Mouse (Mus musculus) heart, adult 8-10 months (tissue): ENCODE data around the gene Gm32717. TPM values are rescaled to one million over a fixed set of nuclear protein-coding genes. Genes with fewer than 3 reads are reported as not detected.
"Not testable (repeated sequence)": the region's sequence is repeated elsewhere in the genome, so short reads cannot be mapped to it uniquely, and the experiment has no call there.

Experiments
- DNase-seq: peaks from one replicate; pipeline ENCODE4 v3.0.0; 2022; ENCODE audit warnings: low spot score
- total RNA-seq, 4 experiments: library from RNA; stranded (reverse); gene quantifications; 2 replicates each; pipeline ENCODE4 v1.2.4; 2022

Gm32717 gene
- total RNA-seq, result under 1 TPM; 0.37 to 0.50 (median 0.43) TPM

DNA sequence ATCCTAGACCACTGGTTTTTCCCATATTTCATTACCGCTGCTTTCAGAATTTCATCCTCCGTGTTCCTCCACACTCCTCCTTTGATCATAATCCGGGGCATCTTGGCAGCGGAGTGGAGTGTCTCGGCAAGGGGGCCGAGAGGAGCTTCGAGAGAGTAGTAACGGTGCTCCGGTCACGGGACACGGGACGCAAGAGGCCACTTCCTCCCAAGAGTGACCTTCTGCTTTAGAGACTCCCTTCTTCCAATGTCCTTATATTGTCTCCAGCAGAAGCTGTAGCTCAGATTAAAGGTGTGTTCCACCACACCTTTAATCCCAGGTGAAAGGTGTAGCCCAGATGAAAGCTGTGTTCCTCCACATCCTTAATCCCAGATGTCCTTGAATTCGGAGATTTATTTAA is at the start of gene Gm32717:
Gene Gm32717, minus strand, starts transcription at position 101 of the 400 bp plus-strand sequence.
- DNase-seq, result not testable (repeated sequence)

- DNase-seq, result not testable (repeated sequence)
Observed at GRCm38 (mm10) chr10:118283016-118283415, 42.4 kb upstream of the Gm32717 start.

GRCm38 (mm10) chr10:118282565-118282964 is 42.0 kb upstream of the Gm32717 start:
- DNase-seq, result not testable (repeated sequence)

- DNase-seq, result not testable (repeated sequence)
Observed at GRCm38 (mm10) chr10:118278069-118278468, 37.5 kb upstream of the Gm32717 start.

DNA sequence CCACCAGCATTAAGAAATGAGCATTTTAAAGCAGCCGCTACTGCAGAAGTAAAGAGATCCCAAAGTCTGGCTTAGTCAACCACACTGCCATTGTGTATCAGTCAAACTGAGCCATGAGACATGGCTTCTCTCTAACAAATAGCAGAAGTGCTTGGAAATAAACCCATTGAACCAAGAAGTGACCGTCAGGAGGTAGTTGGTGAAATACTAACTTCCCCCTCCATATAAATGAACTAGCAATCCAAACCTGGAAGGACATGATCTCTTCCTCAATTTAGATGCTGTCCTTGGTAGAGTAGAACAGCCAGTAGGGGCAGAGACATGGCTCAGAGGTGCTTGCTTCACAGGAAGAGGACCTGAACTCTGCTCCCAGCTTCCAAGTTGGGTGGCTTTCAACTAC is 30.8 kb upstream of the Gm32717 start:
- not testable (repeated sequence) for DNase-seq

DNA sequence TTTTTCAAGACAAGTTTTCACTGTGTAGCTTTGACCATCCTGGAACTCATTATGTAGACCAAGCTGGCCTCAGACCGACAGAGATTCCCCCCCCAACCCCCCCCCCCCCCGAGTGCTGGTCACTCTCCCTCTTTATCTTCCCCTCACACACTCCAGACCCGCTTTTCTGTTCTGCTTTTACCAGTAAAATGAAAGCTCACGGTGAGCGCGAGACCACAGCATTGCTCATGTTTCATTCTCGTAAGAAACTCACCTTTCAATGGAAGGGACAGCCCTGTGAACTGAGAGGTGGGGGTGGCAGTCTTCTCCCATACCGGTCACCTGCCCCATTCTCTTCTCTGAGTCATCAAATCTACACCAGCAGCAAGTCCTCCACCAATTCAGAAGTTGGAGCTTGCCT is 28.2 kb upstream of the Gm32717 start:
- not testable (repeated sequence) for DNase-seq

GRCm38 (mm10) chr10:118258388-118258787 is 17.8 kb upstream of the Gm32717 start, which contains the start of gene Gm32802:
Gm32802 (plus strand) TSS chr10:118258688.
- DNase-seq, result not testable (repeated sequence)

GRCm38 (mm10) chr10:118250852-118251295 is 10.3 kb upstream of the Gm32717 start:
- DNase-seq, result no peak

DNA sequence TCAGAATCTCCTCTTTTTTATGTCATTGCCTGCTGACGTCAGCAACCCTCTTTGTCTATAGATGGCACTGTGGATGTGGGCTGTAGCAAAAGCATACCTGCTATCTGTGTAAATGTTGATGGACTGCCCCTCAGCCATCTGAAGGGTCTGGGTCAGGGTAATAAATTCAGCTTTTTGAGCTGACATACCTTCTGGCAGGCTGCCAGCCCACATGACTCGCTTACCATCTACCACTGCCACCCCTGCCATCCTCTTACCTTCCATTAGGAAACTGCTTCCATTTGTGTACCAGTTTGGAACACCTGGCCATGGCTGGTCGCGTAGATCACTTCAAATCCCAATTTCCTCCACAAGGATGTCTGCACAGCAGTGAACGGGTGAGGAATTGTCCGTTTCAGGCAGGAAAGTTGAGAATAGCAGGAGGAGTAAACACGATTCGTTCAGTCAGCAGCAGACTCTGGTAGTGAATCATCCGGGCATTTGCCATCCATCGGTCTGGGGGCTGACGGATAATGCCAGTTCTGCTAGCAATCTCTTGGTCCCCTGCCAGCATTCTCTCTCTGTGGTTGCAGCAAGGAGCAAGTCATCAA is 8.5 kb upstream of the Gm32717 start:
- not testable (repeated sequence) for DNase-seq

- DNase-seq, result not testable (repeated sequence)
Observed at GRCm38 (mm10) chr10:118232607-118233006, 8.0 kb downstream of the Gm32717 start.

- not testable (repeated sequence) for DNase-seq
Observed at GRCm38 (mm10) chr10:118227629-118228028, 13.0 kb downstream of the Gm32717 start.

DNA sequence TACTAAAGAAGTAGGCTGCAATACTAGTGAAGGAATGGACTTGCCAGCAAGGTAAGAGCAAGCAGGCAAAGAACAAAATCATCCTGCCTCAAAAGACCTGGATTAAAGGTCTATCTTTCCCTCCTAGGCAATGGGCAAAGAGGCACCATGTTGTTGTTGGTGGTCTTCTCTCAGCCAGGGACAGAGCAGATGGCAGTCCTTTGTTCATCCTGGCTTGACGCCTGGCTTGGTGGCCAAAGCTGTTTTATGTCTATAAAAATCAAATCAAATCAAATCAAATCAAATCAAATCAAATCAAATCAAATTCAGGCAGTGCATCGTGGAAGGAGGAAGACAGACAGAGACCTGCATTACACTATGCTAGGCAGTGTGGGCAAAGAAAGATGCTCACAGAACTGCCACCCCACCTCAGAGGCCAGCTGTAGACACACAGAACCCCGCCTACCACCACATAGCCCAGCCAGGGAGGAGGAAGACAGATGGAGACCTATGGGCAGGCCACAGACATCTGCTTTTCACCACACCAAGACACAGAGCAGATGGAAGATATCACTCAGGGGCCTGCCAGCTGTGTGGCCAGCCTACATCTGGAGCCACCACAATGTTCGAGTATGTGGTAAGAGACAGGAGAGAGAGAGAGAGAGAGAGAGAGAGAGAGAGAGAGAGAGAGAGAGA is 24.7 kb downstream of the Gm32717 start:
- not testable (repeated sequence) for DNase-seq

GRCm38 (mm10) chr10:118204642-118205041 is 35.9 kb downstream of the Gm32717 start, which contains the start of gene Il22:
Il22 (plus strand) TSS chr10:118204942.
- DNase-seq, result no peak

DNA sequence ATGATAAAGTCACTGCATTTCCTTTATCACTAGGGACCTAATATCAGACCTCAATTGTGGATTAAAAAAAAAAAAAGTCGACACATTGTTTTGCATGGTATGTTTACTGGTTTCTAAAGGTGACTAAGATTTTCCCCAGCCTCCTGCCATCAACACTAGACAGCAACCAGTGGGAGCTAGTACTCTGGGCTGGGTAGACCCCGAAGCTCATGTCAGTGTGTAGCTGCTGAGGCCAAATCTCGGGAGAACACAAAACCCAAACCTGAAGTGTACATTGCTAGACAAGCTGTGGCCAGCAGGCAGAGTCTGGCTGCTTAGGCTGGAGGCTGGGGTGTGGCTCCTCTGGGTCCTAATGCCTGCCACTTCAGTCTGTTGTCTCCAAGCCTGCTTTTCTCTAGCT is 45.4 kb downstream of the Gm32717 start:
- DNase-seq, result not testable (repeated sequence)

Other genes starting within 250 kb of the Gm32717 start
- gene Mdm1, start 99.0 kb downstream of the Gm32717 start, total RNA-seq, result 1 to 10 TPM; 3.7 to 6.2 (median 5.1) TPM
- gene Il22, start 35.8 kb downstream of the Gm32717 start, total RNA-seq, result not detected
- gene Gm32802, start 17.9 kb upstream of the Gm32717 start, total RNA-seq, result under 1 TPM; 0.37 to 0.50 (median 0.43) TPM
- gene Iltifb, start 54.3 kb upstream of the Gm32717 start, total RNA-seq, result not detected
- gene Gm9040, start 86.2 kb upstream of the Gm32717 start, total RNA-seq, result not detected
- gene Gm9044, start 91.6 kb upstream of the Gm32717 start, total RNA-seq, result not detected
- gene Gm9045, start 97.1 kb upstream of the Gm32717 start, total RNA-seq, result not detected
- not detected for gene Gm9046, start 102.5 kb upstream of the Gm32717 start, total RNA-seq
- not detected for gene Gm9048, start 107.9 kb upstream of the Gm32717 start, total RNA-seq
- gene Gm9049, start 113.3 kb upstream of the Gm32717 start, total RNA-seq, result not detected
- not detected for gene Ifng, start 200.3 kb upstream of the Gm32717 start, total RNA-seq